In genomic region chr5:150229086-150229485, GRCm38 (mm10) we compare ENCODE assay signal across 19 mouse cellular contexts.
DNase-seq lines count a peak whose midpoint lies in the region; ATAC-seq and TF ChIP-seq lines count a peak whose summit lies in the region.
"Had no signal": no experiment of that assay in that cellular context is flagged by ENCODE, and none has a peak within 500 bp of the region (broad histone marks: within the 10 kb centered on the region; RNA-seq: fewer than 3 reads in every experiment).

No protein-coding gene starts in this region.

- no peak for TF ChIP-seq CTCF in brain, embryonic 14.5 days (IDR thresholded peaks at IDR 0.05; ENCODE audit: borderline replicate concordance, extremely low read depth, insufficient read depth, insufficient read length)

- H3K4me3 ChIP-seq in forebrain, embryonic 14.5 days (ENCODE audit: low read depth, low read length): no peak overlapping the region
- no peak overlapping the region for H3K4me3 ChIP-seq in forebrain, embryonic 16.5 days (replicated peaks; ENCODE audit: low read length)
- H3K4me3 ChIP-seq: embryonic facial prominence, embryonic 13.5 days; embryonic facial prominence, embryonic 15.5 days; erythroblast, embryonic 14.5 days; forebrain, embryonic 10.5 days; forebrain, embryonic 13.5 days had no signal

- intact Hi-C loops in heart, postnatal 36 days (cut with DNase I): no loop called here

- TF ChIP-seq POLR2A in brain, embryonic 14.5 days (IDR thresholded peaks at IDR 0.05; ENCODE audit: borderline replicate concordance, extremely low read depth, insufficient read depth, insufficient read length, poor library complexity, severe bottlenecking): no peak

- H3K4me2 ChIP-seq in forebrain, embryonic 14.5 days (ENCODE audit: low read length): no peak overlapping the region
- H3K4me2 ChIP-seq in forebrain, embryonic 16.5 days (ENCODE audit: low read length): no peak overlapping the region
- H3K4me2 ChIP-seq: embryonic facial prominence, embryonic 13.5 days; embryonic facial prominence, embryonic 15.5 days; forebrain, embryonic 13.5 days had no signal

- no peaks in the 10 kb centered on the region for H3K27me3 ChIP-seq in forebrain, embryonic 14.5 days (replicated peaks; ENCODE audit: control insufficient read depth, insufficient read depth, low read length)
- H3K27me3 ChIP-seq in forebrain, embryonic 16.5 days (replicated peaks; ENCODE audit: control insufficient read depth, insufficient read depth, low read length): no peaks in the 10 kb centered on the region
- H3K27me3 ChIP-seq: embryonic facial prominence, embryonic 13.5 days; embryonic facial prominence, embryonic 15.5 days; forebrain, embryonic 13.5 days had no signal

- DNase-seq in forebrain, embryonic 14.5 days (ENCODE audit: low spot score): peak; percentile 23
- peak; percentile 9 for DNase-seq in heart, adult 11 months
- no peak for DNase-seq in heart, postnatal 36 days
- DNase-seq in brain, adult 2 months (ENCODE audit: low read depth, low spot score): peak; percentile 68
- peak; percentile 56 for DNase-seq in brain, embryonic 14.5 days (ENCODE audit: low read depth)
- no peak for DNase-seq in cerebellum, adult 9-11 months
- DNase-seq in neural tube, embryonic 10.5 days (ENCODE audit: extremely low spot score, low spot score): no peak
- DNase-seq: adrenal gland, adult 8-10 months; adrenal gland, postnatal 25 days; cerebellum, adult 11-12 months; cerebellum, adult 9-10 months; cerebellum, postnatal 36 days; embryo, embryonic 11 days had no signal

- WGBS in forebrain, embryonic 14.5 days: 81% methylated on average over 5 of the region's 5 CpGs
- 58% methylated on average over 5 of the region's 5 CpGs for WGBS in forebrain, embryonic 16.5 days

- H3K9ac ChIP-seq in forebrain, embryonic 14.5 days (ENCODE audit: low read length): no peak overlapping the region
- no peak overlapping the region for H3K9ac ChIP-seq in forebrain, embryonic 16.5 days (replicated peaks; ENCODE audit: low read depth, low read length)
- H3K9ac ChIP-seq: embryonic facial prominence, embryonic 13.5 days; embryonic facial prominence, embryonic 15.5 days; forebrain, embryonic 13.5 days had no signal

- H3K4me1 ChIP-seq in forebrain, embryonic 14.5 days (ENCODE audit: control insufficient read depth, insufficient read depth, low read length): no peaks in the 10 kb centered on the region
- H3K4me1 ChIP-seq in forebrain, embryonic 16.5 days (replicated peaks; ENCODE audit: control insufficient read depth, insufficient read depth, low read length): no peaks in the 10 kb centered on the region
- H3K4me1 ChIP-seq: forebrain, embryonic 13.5 days had no signal

- no peaks in the 10 kb centered on the region for H3K36me3 ChIP-seq in forebrain, embryonic 14.5 days (ENCODE audit: control insufficient read depth, insufficient read depth, low read length)
- H3K36me3 ChIP-seq in forebrain, embryonic 16.5 days (ENCODE audit: control insufficient read depth, insufficient read depth): no peaks in the 10 kb centered on the region
- H3K36me3 ChIP-seq: embryonic facial prominence, embryonic 13.5 days; embryonic facial prominence, embryonic 15.5 days; forebrain, embryonic 10.5 days had no signal

- H3K27ac ChIP-seq in forebrain, embryonic 14.5 days (ENCODE audit: low read depth, low read length): no peak overlapping the region
- no peak overlapping the region for H3K27ac ChIP-seq in forebrain, embryonic 16.5 days (ENCODE audit: low read length)
- H3K27ac ChIP-seq: embryonic facial prominence, embryonic 13.5 days; embryonic facial prominence, embryonic 15.5 days; forebrain, embryonic 10.5 days; forebrain, embryonic 13.5 days had no signal

- no peak for ATAC-seq in forebrain, embryonic 14.5 days
- no peak for ATAC-seq in forebrain, embryonic 16.5 days
- ATAC-seq: forebrain, embryonic 13.5 days had no signal

- H3K9me3 ChIP-seq in forebrain, embryonic 14.5 days (replicated peaks; ENCODE audit: control insufficient read depth, low read length): no peaks in the 10 kb centered on the region
- H3K9me3 ChIP-seq in forebrain, embryonic 16.5 days (ENCODE audit: control insufficient read depth, low read length): 0 out of 2 replicates have a peak, but pooled peaks cover 3% of the 10 kb centered on the region
- H3K9me3 ChIP-seq: embryonic facial prominence, embryonic 15.5 days; forebrain, embryonic 13.5 days had no signal

Comparison
In these comparisons a context has a peak if more than half of its experiments do, and no peak if none do; other contexts are left out.
1. DNase-seq: peak in forebrain, embryonic 14.5 days (single experiment), heart, adult 11 months (single experiment), brain, adult 2 months (single experiment) and brain, embryonic 14.5 days (single experiment); none in heart, postnatal 36 days (0 of 2), cerebellum, adult 9-11 months (single experiment) and neural tube, embryonic 10.5 days (single experiment).